Mouse (Mus musculus): Measurements from ENCODE around the gene Otop1. TPM values are rescaled to one million over a fixed set of nuclear protein-coding genes. Genes with fewer than 3 reads are reported as not detected.
A peak's percentile ranks its signal among the peaks of the same experiment; 100 is the strongest.

Gene Otop1
- polyA plus RNA-seq, 1 experiment from 2014 or later, result not detected

DNA sequence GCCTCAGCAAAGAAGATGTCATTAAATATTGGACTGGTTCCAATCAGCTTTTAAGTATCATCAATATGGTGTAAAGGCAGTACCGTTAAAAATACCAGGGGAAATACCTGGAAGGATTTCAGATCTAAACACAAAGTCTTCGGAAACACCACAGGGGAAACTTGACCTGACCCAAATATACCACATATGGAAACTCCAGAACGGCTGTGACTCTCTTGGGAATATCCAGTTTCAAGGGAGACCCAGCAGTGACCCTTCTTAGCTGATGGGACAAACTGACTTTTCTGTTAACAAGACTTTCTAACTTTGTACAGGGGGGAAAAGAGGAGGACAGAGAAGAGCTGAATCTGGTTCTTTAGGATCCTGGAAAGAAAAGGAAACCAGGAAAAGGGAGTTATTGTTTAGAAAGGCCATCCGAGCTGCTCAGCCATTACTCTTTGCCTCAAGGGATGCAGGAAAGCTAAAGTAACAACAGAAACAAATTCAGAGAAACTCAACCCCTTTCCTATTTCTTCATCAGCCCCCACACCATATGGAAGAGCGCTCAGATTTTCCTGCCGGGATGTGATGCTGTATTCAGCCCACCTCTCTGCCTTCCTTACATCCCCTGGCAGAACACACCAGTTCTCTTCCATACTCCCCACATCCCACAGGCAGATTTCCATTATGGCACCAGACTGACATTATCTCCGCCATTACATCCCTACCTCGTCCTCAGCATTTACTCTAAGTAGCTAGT, 17.6 kb upstream of the Otop1 start:
- H3K9ac ChIP-seq, result no peak overlapping the region
- WGBS, result 80% methylated on average over 8 of the region's 8 CpGs
- H3K4me2 ChIP-seq (replicated peaks), result no peak overlapping the region
- no peak overlapping the region for H3K4me3 ChIP-seq (replicated peaks; ENCODE audit: low read length)
- peaks cover 10% of the 10 kb centered on the region for H3K36me3 ChIP-seq (replicated peaks; ENCODE audit: control insufficient read depth, insufficient read depth)
- H3K27ac ChIP-seq, result no peak overlapping the region
- H3K4me1 ChIP-seq (replicated peaks; ENCODE audit: control insufficient read depth, insufficient read depth, low read length), result peaks cover 7% of the 10 kb centered on the region; the same call in 1 of the 2 replicates
- ATAC-seq (ENCODE audit: low FRiP score) (no peak), DNase-seq (ENCODE audit: low spot score) (no peak)
- no peaks in the 10 kb centered on the region for H3K9me3 ChIP-seq (ENCODE audit: control insufficient read depth, low read length)
- H3K27me3 ChIP-seq (ENCODE audit: control insufficient read depth, insufficient read depth, low read length), result no peaks in the 10 kb centered on the region

DNA sequence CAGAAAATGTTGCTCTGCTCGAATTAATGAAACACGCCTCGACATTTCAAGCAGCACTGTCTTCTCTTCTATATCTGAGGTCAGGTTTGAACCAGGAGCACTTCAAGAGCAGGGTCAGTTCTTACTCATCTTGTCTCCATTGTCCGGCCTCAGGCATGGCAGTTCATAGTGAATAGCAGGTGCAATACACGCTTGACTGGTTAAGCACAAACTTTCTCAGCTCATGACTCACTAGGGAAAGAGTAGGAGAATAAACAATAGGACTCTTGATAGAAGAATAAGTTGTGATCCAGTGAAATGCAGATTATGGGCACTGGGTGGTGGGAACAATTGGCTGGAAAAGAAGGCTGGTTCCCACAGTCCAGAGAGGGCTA, 17.0 kb upstream of the Otop1 start:
- WGBS, result 81% methylated on average over 5 of the region's 5 CpGs
- no peaks in the 10 kb centered on the region for H3K27me3 ChIP-seq (ENCODE audit: control insufficient read depth, insufficient read depth, low read length)

DNA sequence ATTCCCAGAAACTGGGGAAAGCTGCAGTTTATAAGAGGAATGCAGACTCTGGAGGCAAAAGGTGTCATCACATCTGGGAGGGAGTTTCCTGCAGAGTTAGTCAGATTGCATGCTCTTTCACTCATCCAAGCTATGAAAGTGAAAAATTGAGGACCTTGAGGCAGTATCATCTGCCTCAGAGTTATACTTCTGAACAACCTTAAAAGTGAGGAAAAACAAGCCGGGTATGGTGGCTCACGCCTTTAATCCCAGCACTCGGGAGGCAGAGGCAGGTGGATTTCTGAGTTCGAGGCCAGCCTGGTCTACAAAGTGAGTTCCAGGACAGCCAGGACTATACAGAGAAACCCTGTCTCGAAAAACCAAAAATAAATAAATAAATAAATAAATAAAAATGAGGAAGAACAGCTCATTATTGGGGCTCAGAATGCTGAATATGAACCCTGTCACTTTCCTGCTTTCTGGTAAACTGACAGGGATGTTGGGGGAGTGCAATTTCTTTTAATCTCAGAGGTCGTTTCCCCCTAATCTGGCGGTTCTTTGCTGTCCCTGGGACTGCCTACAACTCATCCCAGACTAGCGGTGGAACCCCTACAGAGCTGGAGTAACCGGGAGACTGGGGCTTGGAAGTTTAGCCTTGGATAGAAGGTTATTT, 16.2 kb upstream of the Otop1 start:
- peaks cover 24% of the 10 kb centered on the region for H3K36me3 ChIP-seq (replicated peaks; ENCODE audit: control insufficient read depth, insufficient read depth)
- no peak for DNase-seq (ENCODE audit: low spot score)
- WGBS, result 43% methylated on average over 9 of the region's 9 CpGs
- peaks cover 7% of the 10 kb centered on the region; the same call in 1 of the 2 replicates for H3K4me1 ChIP-seq (replicated peaks; ENCODE audit: control insufficient read depth, insufficient read depth, low read length)
- H3K4me3 ChIP-seq (replicated peaks; ENCODE audit: low read length), result peak overlapping the region; percentile 73
- H3K27ac ChIP-seq, result peak overlapping the region; percentile 86
- peak overlapping the region; percentile 74 for H3K9ac ChIP-seq
- no peak; the same call in none of the 2 replicates for ATAC-seq (ENCODE audit: low FRiP score)
- H3K27me3 ChIP-seq (ENCODE audit: control insufficient read depth, insufficient read depth, low read length), result no peaks in the 10 kb centered on the region
- H3K9me3 ChIP-seq (ENCODE audit: control insufficient read depth, low read length), result no peaks in the 10 kb centered on the region
- peak overlapping the region; percentile 59 for H3K4me2 ChIP-seq (replicated peaks)

More for the DNA sequence above, 17.0 kb upstream of the Otop1 start:
- peaks cover 7% of the 10 kb centered on the region; the same call in 1 of the 2 replicates for H3K4me1 ChIP-seq (replicated peaks; ENCODE audit: control insufficient read depth, insufficient read depth, low read length)
- H3K4me3 ChIP-seq (replicated peaks; ENCODE audit: low read length), result no peak overlapping the region
- ATAC-seq (ENCODE audit: low FRiP score), result no peak
- H3K9me3 ChIP-seq (ENCODE audit: control insufficient read depth, low read length), result no peaks in the 10 kb centered on the region
- no peak for DNase-seq (ENCODE audit: low spot score)
- H3K27ac ChIP-seq, result no peak overlapping the region
- H3K9ac ChIP-seq, result no peak overlapping the region
- peaks cover 16% of the 10 kb centered on the region for H3K36me3 ChIP-seq (replicated peaks; ENCODE audit: control insufficient read depth, insufficient read depth)
- H3K4me2 ChIP-seq (replicated peaks), result no peak overlapping the region

DNA sequence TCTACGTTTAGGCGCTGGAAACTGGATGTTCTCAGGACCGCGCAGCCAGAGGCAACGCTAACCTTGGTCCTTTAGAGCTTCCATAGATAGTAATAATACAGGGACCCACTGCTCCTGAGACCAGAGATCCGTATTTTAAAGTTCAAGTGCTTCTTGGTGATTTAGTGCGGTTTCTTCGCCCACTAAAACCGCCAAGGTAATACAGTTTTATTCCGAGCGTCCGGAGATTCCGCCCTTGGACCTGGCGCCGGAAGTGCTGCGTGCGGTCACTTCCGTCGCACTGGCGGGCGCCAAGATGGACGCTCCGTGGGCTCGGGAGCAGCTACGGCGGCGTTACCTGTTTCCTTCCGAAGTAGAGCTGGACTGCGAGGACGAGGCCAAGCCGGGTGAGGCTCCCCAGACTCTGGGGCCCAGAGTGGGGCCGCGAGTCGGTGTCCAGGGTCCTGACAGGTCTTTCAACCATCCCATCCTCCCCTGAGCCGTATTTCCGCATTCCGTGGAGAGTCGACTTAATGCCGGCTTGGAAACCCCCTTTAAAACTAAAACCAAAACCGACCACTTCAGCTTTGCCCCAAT, 15.6 kb upstream of the Otop1 start, which contains the start of gene Tmem128:
TSS of gene Tmem128 (plus strand) at position 79 of the 576 bp plus-strand sequence.
- peaks cover 30% of the 10 kb centered on the region for H3K36me3 ChIP-seq (replicated peaks; ENCODE audit: control insufficient read depth, insufficient read depth)
- DNase-seq (ENCODE audit: low spot score) (peak; percentile 81), ATAC-seq (ENCODE audit: low FRiP score) (peak; percentile 73)
- H3K4me1 ChIP-seq (replicated peaks; ENCODE audit: control insufficient read depth, insufficient read depth, low read length), result peaks cover 7% of the 10 kb centered on the region; the same call in 1 of the 2 replicates
- H3K4me3 ChIP-seq (replicated peaks; ENCODE audit: low read length), result peak within 1 kb of the TSS; percentile 73
- peak within 1 kb of the TSS; percentile 86 for H3K27ac ChIP-seq
- peak within 1 kb of the TSS; percentile 74 for H3K9ac ChIP-seq
- H3K9me3 ChIP-seq (ENCODE audit: control insufficient read depth, low read length), result no peaks in the 10 kb centered on the region
- H3K4me2 ChIP-seq (replicated peaks), result peak within 1 kb of the TSS; percentile 59
- WGBS, result 1% methylated on average over 40 of the region's 40 CpGs
- no peaks in the 10 kb centered on the region for H3K27me3 ChIP-seq (ENCODE audit: control insufficient read depth, insufficient read depth, low read length)

DNA sequence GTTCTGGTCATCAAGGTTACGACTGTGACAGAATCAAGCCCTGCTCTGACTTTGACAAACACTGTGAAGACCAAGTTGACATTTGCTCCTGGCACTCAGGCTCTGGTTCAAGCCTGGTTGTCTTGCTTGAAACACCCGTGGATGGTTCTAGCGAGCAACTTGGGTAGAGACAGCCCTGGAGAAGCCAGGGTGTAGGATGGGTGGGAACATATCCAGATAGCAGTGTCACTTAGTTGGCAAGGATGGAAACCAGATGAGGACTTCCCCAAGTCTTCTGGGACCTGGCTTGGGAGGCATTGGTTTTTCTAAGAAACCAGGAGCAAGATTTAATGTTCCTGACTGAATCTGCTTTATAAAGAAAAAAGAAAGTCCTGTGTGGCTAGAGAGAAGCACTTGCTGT, 4.8 kb upstream of the Otop1 start:
- Histone ChIP-seq H3K36me3 (replicated peaks; ENCODE audit: control insufficient read depth, insufficient read depth) (peaks cover 45% of the 10 kb centered on the region), H3K9ac (no peak overlapping the region), H3K4me3 (replicated peaks; ENCODE audit: low read length) (no peak overlapping the region), H3K4me1 (replicated peaks; ENCODE audit: control insufficient read depth, insufficient read depth, low read length) (no peaks in the 10 kb centered on the region), H3K4me2 (replicated peaks) (no peak overlapping the region), H3K27ac (no peak overlapping the region), H3K27me3 (ENCODE audit: control insufficient read depth, insufficient read depth, low read length) (peaks cover 23% of the 10 kb centered on the region), H3K9me3 (ENCODE audit: control insufficient read depth, low read length) (no peaks in the 10 kb centered on the region)
- ATAC-seq (ENCODE audit: low FRiP score) (no peak), DNase-seq (ENCODE audit: low spot score) (no peak)
- WGBS, result 93% methylated on average over 3 of the region's 3 CpGs

DNA sequence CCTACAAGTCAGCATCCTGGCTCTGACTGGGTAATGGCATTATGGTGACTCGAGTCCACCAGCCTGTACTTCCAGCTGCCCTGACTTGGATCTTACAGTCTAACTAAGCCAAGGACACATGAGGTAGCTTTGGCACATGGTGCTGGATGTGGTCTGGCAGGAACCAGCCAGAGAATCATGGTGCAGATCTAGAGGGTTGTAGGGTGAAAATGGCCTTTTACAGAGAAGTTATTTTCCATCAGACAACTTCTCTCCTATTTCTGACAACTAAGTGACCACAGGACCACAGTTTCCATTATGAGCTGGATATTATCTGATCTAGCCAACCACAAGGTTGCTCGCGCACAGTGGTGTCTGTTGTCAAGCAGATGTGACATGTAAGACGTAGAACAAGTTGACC, 1.9 kb upstream of the Otop1 start:
- H3K27me3 ChIP-seq (ENCODE audit: control insufficient read depth, insufficient read depth, low read length), result peaks cover 50% of the 10 kb centered on the region
- WGBS, result 91% methylated on average over 4 of the region's 4 CpGs
- peaks cover 25% of the 10 kb centered on the region for H3K36me3 ChIP-seq (replicated peaks; ENCODE audit: control insufficient read depth, insufficient read depth)
- H3K9me3 ChIP-seq (ENCODE audit: control insufficient read depth, low read length), result no peaks in the 10 kb centered on the region
- H3K27ac ChIP-seq, result no peak overlapping the region
- no peak overlapping the region for H3K4me3 ChIP-seq (replicated peaks; ENCODE audit: low read length)
- H3K9ac ChIP-seq, result no peak overlapping the region
- no peaks in the 10 kb centered on the region; the same call in 1 of the 2 replicates for H3K4me1 ChIP-seq (replicated peaks; ENCODE audit: control insufficient read depth, insufficient read depth, low read length)
- ATAC-seq (ENCODE audit: low FRiP score) (no peak), DNase-seq (ENCODE audit: low spot score) (no peak)
- H3K4me2 ChIP-seq (replicated peaks), result no peak overlapping the region

DNA sequence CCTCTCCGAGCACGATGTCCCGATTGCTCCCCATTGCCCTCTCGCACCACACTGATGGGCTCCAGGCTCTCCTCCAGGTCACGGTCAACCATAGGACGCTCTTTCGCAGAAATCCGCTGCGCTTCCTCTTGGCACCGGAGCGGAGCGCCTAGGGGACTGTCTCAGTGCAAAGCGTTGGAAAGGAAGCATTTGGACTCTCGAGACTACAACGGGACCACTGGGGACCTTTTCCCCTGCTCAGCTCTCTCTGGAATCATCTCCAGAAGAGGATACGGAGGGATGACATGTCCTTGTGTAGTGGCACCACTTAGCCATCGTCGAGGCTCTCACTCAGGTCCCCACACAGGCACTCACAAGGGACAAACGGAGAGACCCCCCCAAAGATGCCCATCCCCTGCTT, 679 bp downstream of the Otop1 start:
- DNase-seq (ENCODE audit: low spot score), result no peak
- Histone ChIP-seq H3K27me3 (ENCODE audit: control insufficient read depth, insufficient read depth, low read length) (peaks cover 71% of the 10 kb centered on the region), H3K4me3 (replicated peaks; ENCODE audit: low read length) (peak overlapping the region; percentile 9), H3K9me3 (ENCODE audit: control insufficient read depth, low read length) (no peaks in the 10 kb centered on the region), H3K4me1 (replicated peaks; ENCODE audit: control insufficient read depth, insufficient read depth, low read length) (no peaks in the 10 kb centered on the region; the same call in 1 of the 2 replicates), H3K27ac (no peak overlapping the region), H3K4me2 (replicated peaks) (peak overlapping the region; percentile 48), H3K9ac (no peak overlapping the region), H3K36me3 (replicated peaks; ENCODE audit: control insufficient read depth, insufficient read depth) (peaks cover 3% of the 10 kb centered on the region; the same call in 1 of the 2 replicates)
- ATAC-seq (ENCODE audit: low FRiP score), result no peak
- 2% methylated on average over 19 of the region's 19 CpGs for WGBS

DNA sequence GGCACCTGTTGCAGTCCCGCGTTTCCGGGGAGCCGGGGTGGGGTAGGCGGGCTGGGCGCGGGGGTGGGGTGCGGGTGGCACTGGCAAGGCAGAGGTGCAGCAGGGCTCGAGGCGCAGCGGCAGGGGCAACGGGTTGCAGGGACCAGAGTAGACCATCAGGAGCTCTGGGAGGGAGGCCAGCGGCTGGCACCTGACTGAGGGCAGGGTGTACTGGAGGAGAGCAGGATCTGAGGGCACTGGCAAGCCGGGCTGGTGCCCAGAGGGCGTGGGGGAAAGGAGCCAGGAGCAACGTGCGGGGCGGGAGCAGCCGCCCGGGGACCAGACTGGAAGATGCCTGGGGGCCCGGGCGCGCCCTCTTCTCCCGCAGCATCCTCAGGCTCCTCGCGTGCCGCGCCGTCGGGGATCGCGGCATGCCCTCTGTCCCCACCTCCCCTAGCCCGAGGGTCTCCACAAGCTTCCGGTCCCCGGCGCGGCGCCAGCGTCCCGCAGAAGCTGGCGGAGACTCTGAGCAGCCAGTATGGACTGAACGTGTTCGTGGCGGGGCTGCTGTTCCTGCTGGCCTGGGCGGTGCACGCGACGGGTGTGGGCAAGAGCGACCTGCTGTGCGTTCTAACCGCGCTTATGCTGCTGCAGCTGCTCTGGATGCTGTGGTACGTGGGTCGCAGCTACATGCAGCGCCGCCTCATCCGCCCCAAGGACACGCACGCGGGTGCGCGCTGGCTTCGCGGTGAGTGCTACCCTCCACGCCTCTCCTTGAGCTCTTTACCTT, 1.5 kb downstream of the Otop1 start:
- DNase-seq (ENCODE audit: low spot score), result no peak
- ATAC-seq (ENCODE audit: low FRiP score), result 0 out of 2 replicates have a peak, but pooled peaks have one; percentile 49

More for the DNA sequence above, 1.5 kb downstream of the Otop1 start:
- Histone ChIP-seq H3K9me3 (ENCODE audit: control insufficient read depth, low read length) (no peaks in the 10 kb centered on the region), H3K27me3 (ENCODE audit: control insufficient read depth, insufficient read depth, low read length) (peaks cover 71% of the 10 kb centered on the region), H3K36me3 (replicated peaks; ENCODE audit: control insufficient read depth, insufficient read depth) (no peaks in the 10 kb centered on the region), H3K27ac (no peak overlapping the region), H3K4me3 (replicated peaks; ENCODE audit: low read length) (peak overlapping the region; percentile 28), H3K9ac (peak overlapping the region; percentile 9), H3K4me2 (replicated peaks) (peak overlapping the region; percentile 48), H3K4me1 (replicated peaks; ENCODE audit: control insufficient read depth, insufficient read depth, low read length) (no peaks in the 10 kb centered on the region; the same call in 1 of the 2 replicates)
- under 1% methylated on average over 58 of the region's 65 CpGs for WGBS

Data from hindbrain, embryonic 14.5 days (tissue).